Mouse (Mus musculus): ENCODE results near the gene Idi1. TPM values are rescaled to one million over a fixed set of nuclear protein-coding genes. Genes with fewer than 3 reads are reported as not detected.

Idi1 gene
- polyA plus RNA-seq (2012; rRNA removed) = 73.9 and 86.9 TPM in 2 replicates

GRCm38 (mm10) chr13:8885445-8886184 lies at the start of gene Idi1:
Gene Idi1 (plus strand): TSS chr13:8885501.

GRCm38 (mm10) chr13:8871314-8871962 lies 13.9 kb upstream of the Idi1 start, which contains the start of gene Wdr37:
Gene Wdr37 (minus strand): TSS chr13:8871909.

Other genes with a start within 250 kb of the Idi1 start
- 25.4 and 30.3 TPM in 2 replicates for gene Wdr37, start 13.6 kb upstream of the Idi1 start, polyA plus RNA-seq (2012; rRNA removed)
- gene Gm9745, start 62.7 kb downstream of the Idi1 start, polyA plus RNA-seq (2012; rRNA removed) = 0.08 TPM in 1 of 2 replicates, not detected in the other
- gene Idi2, start 67.4 kb downstream of the Idi1 start, polyA plus RNA-seq (2012; rRNA removed) = not detected in 2 replicates
- 60.2 and 84.1 TPM in 2 replicates for gene Gtpbp4, start 110.6 kb downstream of the Idi1 start, polyA plus RNA-seq (2012; rRNA removed)
- 29.8 and 31.8 TPM in 2 replicates for gene Larp4b, start 208.4 kb downstream of the Idi1 start, polyA plus RNA-seq (2012; rRNA removed)

All from central nervous system, embryonic 11.5 days (tissue).